Mouse (Mus musculus) cerebellum, postnatal 14 days (tissue): Measurements from ENCODE around the gene Eef1a1.
"Not testable (repeated sequence)": the region's sequence is repeated elsewhere in the genome, so short reads cannot be mapped to it uniquely, and the experiment has no call there.

Experiments
- DNase-seq, 2 experiments: peaks; one replicate each; pipeline ENCODE4 v3.0.0; 2021; ENCODE audit warnings: mixed read lengths in 2 of 2

Gene Eef1a1

DNA sequence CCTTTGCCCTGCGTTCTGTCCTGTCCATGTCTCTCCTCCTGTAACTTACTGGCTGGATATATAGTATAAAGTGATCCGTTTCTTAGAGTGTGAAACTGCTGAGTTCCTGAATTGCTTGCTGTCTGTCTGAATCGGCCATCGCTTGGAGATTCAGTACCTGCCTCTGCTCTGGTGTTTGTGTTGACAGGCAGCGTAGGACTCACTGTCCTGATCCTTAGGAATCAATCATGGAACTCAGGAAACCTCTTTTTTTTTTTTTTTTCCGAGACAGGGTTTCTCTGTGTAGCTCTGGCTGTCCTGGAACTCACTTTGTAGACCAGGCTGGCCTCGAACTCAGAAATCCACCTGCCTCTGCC, 17.7 kb upstream of the Eef1a1 start:
- DNase-seq, result no peak

DNA sequence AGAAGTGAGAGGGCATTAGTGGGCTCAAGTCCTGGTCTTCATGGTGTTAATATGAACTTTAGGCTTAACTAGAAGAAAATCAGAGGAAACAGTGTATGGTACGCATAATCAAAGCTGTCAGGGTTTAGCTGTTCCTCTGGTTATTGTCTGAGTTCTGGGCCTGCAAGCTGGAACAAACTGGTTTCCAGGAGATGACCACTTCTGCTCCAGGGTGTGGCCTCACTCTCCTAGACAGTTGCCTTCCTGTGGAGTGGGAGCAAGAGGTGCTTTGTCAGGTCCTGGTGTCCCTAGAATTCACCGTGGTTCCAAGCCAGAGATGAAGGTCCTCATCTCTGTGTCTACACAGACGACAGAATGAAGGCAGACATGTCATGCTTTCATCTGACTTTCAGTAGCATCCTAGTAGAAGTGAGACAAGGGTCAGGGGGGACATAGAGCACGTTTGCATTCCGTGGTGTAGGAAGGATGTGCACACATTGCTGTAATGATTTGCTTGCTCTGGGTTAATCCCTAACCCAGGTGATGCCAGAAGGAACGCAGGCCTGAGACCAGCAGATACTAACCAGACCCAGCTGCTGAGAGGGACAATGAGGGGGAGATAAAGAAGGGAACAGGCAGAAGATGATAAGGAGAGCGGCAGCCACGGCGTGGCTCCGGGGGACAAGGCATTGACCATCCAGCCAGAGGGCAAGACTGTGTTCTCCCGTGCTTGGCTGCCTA, 17.2 kb upstream of the Eef1a1 start:
- DNase-seq, result no peak

DNA sequence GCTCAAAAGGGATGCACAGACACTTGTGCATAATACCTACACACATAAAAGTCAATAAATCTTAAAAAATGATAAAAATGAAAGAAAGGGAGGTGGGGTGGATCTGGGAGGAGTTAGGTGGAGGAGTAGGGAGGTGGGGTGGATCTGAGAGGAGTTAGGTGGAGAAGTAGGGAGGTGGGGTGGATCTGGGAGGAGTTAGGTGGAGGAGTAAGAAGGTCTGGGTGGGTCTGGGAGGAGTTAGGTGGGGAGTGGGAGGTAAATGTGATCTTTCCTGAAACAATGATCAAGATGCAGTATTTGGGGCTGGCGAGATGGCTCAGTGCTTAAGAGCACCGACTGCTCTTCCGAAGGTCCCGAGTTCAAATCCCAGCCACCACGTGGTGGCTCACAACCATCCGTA, 16.3 kb upstream of the Eef1a1 start:
- no peak for DNase-seq

DNA sequence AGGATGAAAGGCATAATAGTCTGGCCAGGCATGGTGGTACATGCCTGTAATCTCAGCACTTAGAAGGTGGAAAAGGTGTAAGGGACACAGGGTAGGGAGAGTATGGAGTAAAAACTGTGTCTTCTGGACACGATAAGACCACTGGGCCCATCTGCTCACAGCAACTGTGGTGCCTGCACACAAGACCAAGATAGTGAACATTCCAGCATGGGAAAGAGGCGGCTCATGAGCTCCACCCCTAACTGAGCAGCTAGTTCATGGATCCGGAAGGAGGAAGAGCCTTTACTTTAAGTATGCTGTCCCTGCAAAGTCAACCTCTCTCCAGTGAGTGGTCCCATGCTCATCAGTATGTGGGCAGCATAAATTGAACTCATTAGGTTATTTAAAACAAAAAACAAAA, 15.7 kb upstream of the Eef1a1 start:
- no peak for DNase-seq

DNA sequence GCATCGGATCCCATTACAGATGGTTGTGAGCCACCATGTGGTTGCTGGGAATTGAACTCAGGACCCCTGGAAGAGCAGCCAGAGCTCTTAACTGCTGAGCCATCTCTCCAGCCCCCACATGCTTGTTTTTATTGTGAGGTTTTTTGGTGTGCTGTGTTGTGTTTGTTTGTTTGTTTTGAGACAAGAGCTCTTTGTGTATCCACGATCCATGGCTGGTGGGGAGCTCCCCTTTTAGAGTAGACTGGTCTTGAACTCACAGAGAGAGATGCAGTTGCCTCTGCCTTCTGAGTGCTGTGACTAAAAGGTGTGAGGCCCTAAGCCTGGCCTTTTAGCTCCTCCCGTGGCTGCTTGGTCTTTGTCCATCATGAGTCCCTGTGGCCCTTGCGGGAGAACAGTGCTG, 15.2 kb upstream of the Eef1a1 start:
- DNase-seq, result no peak

DNA sequence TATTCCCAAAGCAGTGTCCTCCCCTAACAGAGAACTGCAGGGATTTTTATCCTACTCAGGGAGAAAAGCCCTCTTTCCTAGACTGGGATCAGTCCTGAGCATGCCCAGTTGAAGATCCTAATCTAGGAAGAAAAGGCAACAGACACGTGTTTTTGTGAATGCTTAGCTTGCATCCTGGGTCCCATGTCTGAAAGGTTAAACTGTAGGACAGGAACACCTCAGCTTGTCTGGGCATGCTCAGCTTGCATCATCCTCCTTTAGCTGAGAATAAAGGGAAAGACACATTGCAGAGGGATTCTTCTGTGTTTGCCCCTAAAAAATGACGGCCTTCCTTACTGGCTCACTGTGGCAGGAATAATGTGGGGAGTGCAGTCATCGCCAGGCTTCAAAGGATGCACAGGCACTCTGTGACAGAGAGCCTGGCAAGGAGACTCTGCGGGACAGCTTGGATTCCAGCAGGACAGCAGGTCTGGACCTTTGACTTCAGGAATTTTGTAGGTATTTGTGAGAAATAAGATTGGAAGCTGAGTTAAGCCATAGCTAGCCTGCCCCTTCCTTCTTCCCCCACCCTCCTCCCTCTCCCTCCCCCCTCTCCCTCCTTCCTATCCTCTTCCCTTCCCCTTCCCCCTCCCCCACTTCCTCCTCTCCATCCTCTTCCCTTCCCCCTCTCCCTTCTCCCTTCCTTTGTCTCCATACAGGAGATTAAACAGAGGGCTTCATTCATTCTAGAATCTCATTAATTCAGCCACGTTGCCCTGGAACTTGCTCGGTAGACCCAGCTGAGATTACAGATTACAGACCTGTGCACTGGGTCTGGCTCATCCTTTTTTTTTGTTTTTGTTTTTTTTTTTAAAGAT, 14.5 kb upstream of the Eef1a1 start:
- peak; percentile 19 to 23 for DNase-seq

DNA sequence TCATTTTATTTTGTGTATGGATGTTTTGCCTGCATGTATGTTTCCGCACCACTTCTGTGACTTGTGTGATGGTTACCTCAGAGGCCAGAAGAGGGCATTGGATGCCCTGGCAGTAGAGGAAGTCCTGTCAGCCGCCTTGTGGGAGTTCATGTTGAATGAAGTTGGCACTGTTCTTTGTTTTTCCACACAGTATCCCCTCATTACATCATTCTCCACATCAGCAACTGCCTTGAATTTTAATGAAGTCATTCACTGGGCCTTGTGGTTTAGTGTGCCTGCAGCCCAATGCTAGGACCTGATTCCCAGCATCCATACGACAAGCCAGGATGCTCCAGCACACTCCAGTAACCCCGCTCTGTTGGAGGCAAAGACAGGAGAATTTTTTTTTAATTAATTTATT, 12.3 kb upstream of the Eef1a1 start:
- DNase-seq, result no peak

DNA sequence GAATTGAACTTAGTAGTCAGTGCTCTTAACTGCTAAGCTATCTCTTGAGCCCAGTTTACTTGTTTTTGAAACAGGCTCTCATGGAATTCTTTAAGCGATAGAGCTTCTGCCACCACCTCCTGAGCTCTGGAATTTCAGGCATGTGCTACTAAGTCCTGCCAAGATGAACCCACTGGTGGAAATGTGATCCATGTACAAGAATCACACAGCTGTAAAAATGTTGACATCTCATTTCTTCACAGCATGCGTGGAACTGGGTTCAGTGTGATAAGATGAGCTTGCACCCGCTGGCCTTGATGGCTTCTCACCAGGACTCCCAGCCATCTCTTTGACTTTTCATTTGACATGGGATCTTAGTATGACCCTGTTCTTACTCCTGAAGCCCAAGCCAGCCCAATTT, 11.4 kb upstream of the Eef1a1 start:
- DNase-seq, result no peak

DNA sequence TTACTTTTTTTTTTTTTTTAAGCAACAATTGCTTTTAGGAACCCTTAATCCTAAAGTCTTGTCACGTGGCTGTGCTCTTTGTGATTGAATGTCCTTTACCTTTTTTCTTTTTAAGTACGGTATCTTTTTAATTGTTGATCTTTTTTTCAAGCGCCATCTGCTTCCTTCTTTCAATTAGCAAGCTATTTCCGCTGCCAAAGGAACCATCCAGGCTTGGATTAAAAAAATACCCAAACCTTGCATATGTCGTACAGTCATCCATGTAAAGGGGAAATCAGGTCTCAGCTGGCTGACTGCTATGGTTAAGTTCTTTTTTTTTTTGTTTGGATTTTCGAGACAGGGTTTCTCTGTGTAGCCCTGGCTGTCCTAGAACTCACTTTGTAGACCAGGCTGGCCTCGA, 4.2 kb upstream of the Eef1a1 start:
- DNase-seq, result no peak

DNA sequence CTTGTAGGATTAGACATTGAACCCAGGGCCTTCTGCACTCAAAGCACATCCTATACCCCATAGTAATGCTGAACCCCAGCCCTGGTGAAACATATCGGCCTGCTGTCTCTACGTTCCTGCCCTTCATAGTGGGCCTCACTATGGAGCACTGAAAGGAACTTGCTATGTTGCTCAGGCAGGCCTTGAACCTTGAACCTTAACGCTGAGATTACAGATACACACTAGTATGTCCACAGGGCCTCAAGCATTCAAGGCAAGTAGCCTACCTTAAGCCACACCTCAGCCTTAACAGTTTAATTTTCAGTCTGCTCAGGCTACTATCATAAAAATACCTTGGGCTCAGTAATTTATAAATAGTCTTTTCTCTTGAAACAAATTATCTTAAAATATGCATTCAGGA, 3.3 kb upstream of the Eef1a1 start:
- no peak for DNase-seq

DNA sequence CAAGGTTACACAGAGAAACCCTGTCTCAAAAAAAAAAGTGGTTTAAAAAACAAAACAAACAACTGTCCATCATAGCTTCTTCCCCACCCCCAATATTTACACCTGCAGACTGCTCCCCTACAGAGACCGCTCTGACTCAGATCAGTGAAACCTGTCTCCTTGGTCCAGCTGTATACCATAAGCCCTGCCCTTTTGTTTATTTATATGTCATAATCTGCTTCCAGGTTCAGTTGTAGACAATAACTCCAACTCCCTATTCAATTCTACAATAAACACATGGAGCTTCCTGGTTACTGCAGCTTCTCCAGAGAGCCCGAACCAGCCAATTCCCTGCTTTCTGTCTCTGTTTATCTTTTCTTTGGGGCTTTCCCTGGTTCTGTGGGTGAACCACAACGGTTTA, 2.2 kb upstream of the Eef1a1 start:
- no peak for DNase-seq

DNA sequence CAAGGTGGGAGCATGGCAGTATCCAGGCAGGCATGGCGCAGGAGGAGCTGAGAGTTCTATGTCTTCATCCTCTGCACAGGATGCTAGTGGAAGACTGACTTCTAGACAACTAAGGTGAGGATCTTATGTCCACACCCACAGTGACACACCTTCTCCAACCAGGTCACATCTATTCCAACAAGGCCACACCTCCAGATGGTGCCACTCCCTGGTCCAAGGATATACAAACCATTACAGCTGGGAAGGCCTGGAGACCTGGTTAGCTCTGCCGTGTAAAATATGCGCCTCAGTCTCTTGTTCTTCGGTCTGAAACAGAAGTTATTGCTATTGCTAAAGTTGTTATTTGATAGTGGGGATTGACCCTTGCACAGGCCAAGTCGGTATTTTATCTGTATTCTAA, 930 bp downstream of the Eef1a1 start:
- not testable (repeated sequence) for DNase-seq

DNA sequence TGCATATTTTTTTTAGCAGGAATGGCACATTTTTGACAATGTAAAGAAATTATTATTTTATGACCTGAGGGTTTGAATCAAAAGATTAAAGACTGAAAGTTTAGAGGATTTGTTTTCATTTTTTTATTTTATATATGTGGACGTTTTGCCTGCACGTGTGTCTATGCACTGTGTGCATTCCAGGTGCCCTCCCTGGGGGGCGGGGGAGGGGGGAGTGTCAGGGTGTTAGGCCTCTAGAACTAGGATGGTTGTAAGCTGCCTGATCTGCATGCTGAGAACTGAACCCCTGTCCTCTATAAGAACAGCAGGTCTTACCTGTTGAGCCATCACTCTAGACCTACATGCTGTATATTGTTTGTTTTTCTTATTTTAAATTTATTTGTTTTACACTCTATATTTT, 4.3 kb downstream of the Eef1a1 start:
- no peak for DNase-seq

DNA sequence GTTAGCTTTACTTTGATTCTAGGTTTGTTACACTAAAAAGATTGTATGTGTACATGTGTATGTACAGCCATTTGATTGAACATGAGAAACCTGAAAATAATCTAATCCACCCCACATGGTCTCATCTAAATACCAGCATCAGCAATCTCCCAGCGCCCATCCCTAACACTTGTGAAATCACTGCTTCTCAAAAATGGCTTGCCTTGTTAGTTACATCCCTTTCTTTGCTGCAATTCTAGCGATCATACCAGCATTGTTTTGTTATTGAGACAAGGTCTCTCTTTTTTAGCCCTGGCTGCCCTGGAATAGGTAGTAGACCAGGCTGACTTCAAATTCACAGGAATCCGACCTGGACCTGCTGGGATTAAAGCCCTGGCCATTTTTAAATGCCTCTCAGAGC, 6.6 kb downstream of the Eef1a1 start:
- DNase-seq, result peak; percentile 24 to 50

DNA sequence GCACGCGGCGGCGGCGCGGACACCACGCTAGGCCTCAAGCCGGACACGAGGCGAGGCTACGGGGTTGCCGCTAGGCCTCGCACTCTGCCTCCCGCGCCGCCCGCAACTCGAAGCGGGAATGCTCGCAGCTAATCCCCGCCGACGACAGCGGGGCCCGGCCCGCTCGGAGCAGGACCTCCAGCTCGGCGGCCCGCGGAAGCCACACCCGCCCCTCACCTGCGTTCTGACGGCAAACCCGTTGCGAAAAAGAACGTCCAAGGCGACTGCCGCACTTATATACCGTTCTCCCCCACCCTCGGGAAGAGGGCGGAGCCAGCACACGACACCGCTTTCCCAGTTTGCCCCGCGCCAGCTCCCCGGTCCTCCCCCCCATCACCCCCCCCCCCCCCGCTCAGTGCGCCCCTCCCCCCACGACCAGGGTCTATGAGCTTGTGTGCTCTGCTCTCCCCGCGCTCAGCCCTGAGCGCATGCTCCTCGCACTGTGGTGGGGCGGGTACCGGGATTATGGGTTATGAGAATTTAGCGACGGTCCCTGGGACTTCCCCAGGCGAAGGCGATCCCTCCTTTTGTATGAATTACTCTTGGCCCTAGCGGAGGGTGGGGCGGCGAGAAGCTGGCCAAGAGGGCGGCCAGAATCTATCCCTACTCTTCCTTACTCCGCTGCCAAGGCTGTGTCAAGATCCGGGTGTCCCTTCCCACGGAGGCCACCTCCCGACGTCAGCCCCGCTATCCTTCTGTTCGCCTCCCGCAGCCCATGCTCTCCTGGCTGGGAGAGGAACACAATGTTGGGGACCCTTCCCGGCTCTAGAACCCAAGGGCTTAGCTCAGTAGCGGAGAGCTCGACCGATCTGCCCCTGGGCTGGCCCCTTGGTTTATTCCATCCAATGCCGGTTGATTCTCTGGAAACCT, 7.3 kb downstream of the Eef1a1 start:
- DNase-seq, result peak; percentile 97 to 98

DNA sequence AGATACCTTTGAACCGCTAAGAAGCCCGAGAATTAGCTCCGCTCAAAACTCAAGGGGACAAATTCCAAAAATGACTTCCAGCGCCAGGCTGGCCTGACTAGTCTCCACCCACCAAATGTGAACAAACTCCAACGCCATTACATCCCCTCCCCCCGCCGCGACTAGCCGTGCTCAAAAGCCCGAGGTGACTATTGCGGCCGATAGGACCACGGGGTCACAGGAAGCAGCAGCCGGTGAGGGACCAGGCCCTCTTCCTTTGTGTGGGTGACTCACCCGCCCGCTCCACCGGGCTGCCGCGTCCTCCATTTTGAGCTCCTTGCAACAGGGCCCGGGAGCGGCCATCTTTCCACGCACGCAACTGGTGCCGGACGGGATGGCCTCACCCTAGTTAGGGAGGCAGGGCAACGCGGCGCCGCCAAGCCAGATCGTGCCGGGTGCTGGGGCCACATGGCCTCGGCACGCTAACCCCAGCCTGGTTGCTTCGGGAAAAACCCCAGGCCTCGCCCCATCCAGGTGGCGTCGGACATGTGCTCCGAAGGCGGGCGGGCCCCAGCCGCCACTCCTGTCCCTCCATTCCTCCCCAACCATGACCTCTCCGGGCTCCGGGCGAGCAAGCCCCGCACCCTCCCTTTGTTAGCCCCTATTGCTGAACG, 8.1 kb downstream of the Eef1a1 start:
- peak; percentile 83 to 85 for DNase-seq

DNA sequence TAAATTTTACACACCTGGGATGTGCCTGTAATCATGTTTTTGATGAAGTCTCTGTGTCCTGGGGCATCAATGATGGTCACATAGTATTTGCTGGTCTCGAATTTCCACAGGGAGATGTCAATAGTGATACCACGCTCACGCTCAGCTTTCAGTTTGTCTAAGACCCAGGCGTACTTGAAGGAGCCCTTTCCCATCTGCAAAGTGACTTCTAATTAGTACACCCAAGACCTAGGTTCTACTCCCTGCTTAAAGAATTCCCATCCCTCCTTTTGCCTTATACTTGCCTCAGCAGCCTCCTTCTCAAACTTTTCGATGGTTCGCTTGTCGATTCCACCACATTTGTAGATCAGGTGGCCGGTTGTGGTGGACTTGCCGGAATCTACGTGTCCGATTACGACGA, 8.7 kb downstream of the Eef1a1 start:
- DNase-seq, result not testable (repeated sequence)

DNA sequence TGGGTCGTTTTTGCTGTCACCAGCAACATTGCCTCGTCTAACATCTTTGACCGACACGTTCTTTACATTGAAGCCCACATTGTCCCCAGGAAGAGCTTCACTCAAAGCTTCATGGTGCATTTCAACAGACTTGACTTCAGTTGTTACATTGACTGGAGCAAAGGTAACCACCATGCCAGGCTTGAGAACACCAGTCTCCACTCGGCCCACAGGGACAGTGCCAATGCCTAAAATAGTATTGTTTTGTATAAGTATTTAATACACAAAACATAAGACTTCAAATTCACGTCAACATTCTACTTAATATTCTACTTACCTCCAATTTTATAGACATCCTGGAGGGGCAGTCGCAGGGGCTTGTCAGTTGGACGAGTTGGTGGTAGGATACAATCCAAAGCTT, 9.6 kb downstream of the Eef1a1 start:
- not testable (repeated sequence) for DNase-seq

DNA sequence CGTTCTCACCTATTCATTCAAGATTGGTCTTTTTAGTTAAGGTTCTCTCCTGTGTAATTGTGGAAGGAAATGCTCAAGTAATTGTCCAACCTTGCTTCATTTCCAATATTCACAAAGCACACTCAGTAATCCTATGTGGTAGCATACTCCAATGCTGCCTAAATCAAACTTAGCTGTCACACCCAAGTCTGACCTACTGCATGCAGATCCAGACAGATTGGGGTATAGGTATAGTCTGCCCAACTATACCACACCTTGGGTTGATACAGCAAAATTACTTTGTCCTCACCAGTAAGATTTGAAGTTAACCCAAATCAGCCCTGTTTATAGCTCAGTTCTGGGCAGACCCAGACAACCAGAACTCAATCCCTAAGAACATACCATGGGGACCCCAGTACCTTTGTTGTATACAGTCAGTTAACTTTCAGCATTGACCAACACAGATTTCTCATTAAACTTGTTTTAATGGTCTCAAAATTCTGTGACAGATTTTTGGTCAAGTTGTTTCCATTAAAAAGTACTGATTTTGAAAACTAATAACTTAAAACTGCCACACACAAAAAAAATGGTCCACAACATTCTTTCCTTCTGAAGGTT, 10.8 kb downstream of the Eef1a1 start:
- DNase-seq, result not testable (repeated sequence)

DNA sequence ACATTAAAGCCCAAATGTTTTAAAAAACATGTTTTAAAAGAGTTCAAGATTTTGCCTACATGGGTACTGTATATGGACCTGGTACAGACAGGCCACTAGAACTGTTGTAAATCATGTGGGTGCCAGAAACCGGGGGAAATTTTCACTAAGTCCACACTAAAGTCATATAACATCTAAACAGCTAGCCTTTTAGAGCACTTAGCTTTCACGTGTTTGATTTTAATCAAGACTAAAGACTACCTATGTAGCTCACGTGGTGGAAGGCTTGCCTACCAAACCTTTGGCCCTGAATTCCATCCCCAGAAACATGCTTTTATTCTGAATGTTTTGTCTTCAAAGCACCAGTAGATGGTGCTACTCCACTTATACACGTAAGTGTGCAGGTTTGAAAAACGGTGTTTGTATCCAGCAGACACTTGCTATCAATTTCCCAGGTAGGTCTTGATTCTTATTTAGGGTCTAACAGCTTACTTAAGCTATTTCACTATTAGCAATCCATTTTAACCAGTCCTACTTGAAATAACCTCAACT, 11.9 kb downstream of the Eef1a1 start:
- peak; percentile 23 to 48 for DNase-seq

DNA sequence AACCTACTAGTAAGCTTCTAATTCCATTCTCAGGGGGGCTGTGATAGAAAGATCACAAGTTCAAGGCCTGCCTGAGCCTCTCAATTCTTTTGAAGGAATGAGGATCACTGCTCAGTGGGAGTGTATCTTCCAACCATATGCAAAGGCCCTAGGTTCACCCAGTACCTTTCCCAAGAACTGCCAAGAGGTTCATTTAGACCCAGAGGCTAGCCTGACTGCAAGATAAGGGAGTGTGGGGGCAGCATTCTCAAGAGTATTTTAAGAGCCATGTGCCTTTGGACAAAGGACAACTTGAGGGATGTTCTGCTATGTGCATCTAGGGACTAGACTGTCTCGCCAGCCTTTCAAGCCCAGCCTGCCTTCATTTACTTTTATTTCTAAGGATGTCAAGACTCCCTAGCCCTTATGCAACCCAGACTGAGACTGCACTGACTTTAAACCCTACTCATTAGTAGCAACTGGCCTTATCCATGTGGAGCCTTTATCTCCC, 12.4 kb downstream of the Eef1a1 start:
- no peak for DNase-seq

DNA sequence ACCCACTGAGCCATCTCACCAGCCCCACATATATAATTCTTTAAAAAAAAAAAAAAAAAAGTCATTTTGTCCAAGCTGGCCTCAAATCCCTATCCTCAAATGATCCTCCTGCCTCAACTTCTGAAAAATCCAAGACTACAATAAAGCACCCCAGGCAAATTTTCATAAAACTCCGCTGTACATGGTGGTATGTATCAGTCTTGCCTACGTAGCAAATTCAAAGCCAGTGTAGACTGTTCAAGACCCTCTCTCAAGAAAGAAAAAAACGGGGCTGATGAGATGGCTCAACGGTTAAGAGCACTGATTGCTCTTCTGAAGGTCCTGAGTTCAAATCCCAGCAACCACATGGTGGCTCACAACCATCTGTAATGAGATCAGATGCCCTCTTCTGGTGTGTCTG, 13.1 kb downstream of the Eef1a1 start:
- DNase-seq, result no peak
